Mouse (Mus musculus): ENCODE data around the gene Palm3. TPM values are rescaled to one million over a fixed set of nuclear protein-coding genes. Genes with fewer than 3 reads are reported as not detected.
"Not testable (repeated sequence)": the region's sequence is repeated elsewhere in the genome, so short reads cannot be mapped to it uniquely, and the experiment has no call there.

The Palm3 gene
- polyA plus RNA-seq, 2 experiments = 3.0 to 8.6 TPM

- H3K9me3 ChIP-seq (ENCODE audit: control insufficient read depth, low read length) = no peaks in the 10 kb centered on the region
- H3K36me3 ChIP-seq (ENCODE audit: control insufficient read depth, insufficient read depth, low read length) = peaks cover 28% of the 10 kb centered on the region
- H3K27me3 ChIP-seq (ENCODE audit: control insufficient read depth, insufficient read depth, low read length) = no peaks in the 10 kb centered on the region
- no peak within 1 kb of the TSS for H3K27ac ChIP-seq (replicated peaks; ENCODE audit: low read depth, low read length)
- peak within 1 kb of the TSS; percentile 38 for H3K9ac ChIP-seq (ENCODE audit: low read depth, low read length, severe bottlenecking)
- peak within 1 kb of the TSS; percentile 34 for H3K4me2 ChIP-seq (replicated peaks; ENCODE audit: low read depth, low read length, severe bottlenecking)
- peak within 1 kb of the TSS; percentile 13; the same call in 1 of the 2 replicates for H3K4me3 ChIP-seq (replicated peaks; ENCODE audit: low read length)
- DNase-seq (ENCODE audit: low spot score) = no peak
- TF ChIP-seq POLR2A (IDR thresholded peaks at IDR 0.05; ENCODE audit: borderline replicate concordance, extremely low read depth, insufficient read depth, insufficient read length) = no peak
- no peak for ATAC-seq (ENCODE audit: low FRiP score, low read depth)
- 28% methylated on average over 57 of the region's 61 CpGs for WGBS
- H3K4me1 ChIP-seq (ENCODE audit: control insufficient read depth, insufficient read depth, low read length) = peaks cover 22% of the 10 kb centered on the region
Measured at GRCm38 (mm10) chr8:84001281-84002000, 19.8 kb upstream of the Palm3 start, which contains the start of gene 1700067K01Rik. TSS of gene 1700067K01Rik (plus strand) at chr8:84001502.

GRCm38 (mm10) chr8:84002957-84003611 is 18.2 kb upstream of the Palm3 start:
- Histone ChIP-seq H3K27ac (replicated peaks; ENCODE audit: low read depth, low read length) (no peak overlapping the region), H3K27me3 (ENCODE audit: control insufficient read depth, insufficient read depth, low read length) (no peaks in the 10 kb centered on the region), H3K36me3 (ENCODE audit: control insufficient read depth, insufficient read depth, low read length) (peaks cover 28% of the 10 kb centered on the region), H3K9ac (ENCODE audit: low read depth, low read length, severe bottlenecking) (no peak overlapping the region), H3K4me2 (replicated peaks; ENCODE audit: low read depth, low read length, severe bottlenecking) (no peak overlapping the region), H3K4me3 (replicated peaks; ENCODE audit: low read length) (peak overlapping the region; percentile 63; the same call in 1 of the 2 replicates), H3K9me3 (ENCODE audit: control insufficient read depth, low read length) (no peaks in the 10 kb centered on the region), H3K4me1 (ENCODE audit: control insufficient read depth, insufficient read depth, low read length) (peaks cover 22% of the 10 kb centered on the region)
- ATAC-seq (ENCODE audit: low FRiP score, low read depth) (no peak), DNase-seq (ENCODE audit: low spot score) (no peak)
- no peak for TF ChIP-seq POLR2A (IDR thresholded peaks at IDR 0.05; ENCODE audit: borderline replicate concordance, extremely low read depth, insufficient read depth, insufficient read length)
- WGBS = 59% methylated on average over 12 of the region's 12 CpGs

GRCm38 (mm10) chr8:84003612-84004246 is 17.5 kb upstream of the Palm3 start:
- 68% methylated on average over 6 of the region's 6 CpGs for WGBS
- peak overlapping the region; percentile 63 for H3K4me3 ChIP-seq (replicated peaks; ENCODE audit: low read length)
- ATAC-seq (ENCODE audit: low FRiP score, low read depth) (no peak), DNase-seq (ENCODE audit: low spot score) (no peak)
- H3K9ac ChIP-seq (ENCODE audit: low read depth, low read length, severe bottlenecking) = peak overlapping the region; percentile 69
- no peaks in the 10 kb centered on the region for H3K9me3 ChIP-seq (ENCODE audit: control insufficient read depth, low read length)
- H3K4me1 ChIP-seq (ENCODE audit: control insufficient read depth, insufficient read depth, low read length) = peaks cover 22% of the 10 kb centered on the region
- H3K36me3 ChIP-seq (ENCODE audit: control insufficient read depth, insufficient read depth, low read length) = peaks cover 28% of the 10 kb centered on the region
- peak overlapping the region; percentile 92 for H3K4me2 ChIP-seq (replicated peaks; ENCODE audit: low read depth, low read length, severe bottlenecking)
- no peak overlapping the region for H3K27ac ChIP-seq (replicated peaks; ENCODE audit: low read depth, low read length)
- no peaks in the 10 kb centered on the region for H3K27me3 ChIP-seq (ENCODE audit: control insufficient read depth, insufficient read depth, low read length)
- TF ChIP-seq POLR2A (IDR thresholded peaks at IDR 0.05; ENCODE audit: borderline replicate concordance, extremely low read depth, insufficient read depth, insufficient read length) = no peak

GRCm38 (mm10) chr8:84004533-84005201 is 16.6 kb upstream of the Palm3 start:
- H3K4me2 ChIP-seq (replicated peaks; ENCODE audit: low read depth, low read length, severe bottlenecking) = peak overlapping the region; percentile 92
- DNase-seq (ENCODE audit: low spot score) (peak; percentile 94), ATAC-seq (ENCODE audit: low FRiP score, low read depth) (peak; percentile 86)
- H3K4me3 ChIP-seq (replicated peaks; ENCODE audit: low read length) = peak overlapping the region; percentile 63
- no peaks in the 10 kb centered on the region for H3K9me3 ChIP-seq (ENCODE audit: control insufficient read depth, low read length)
- TF ChIP-seq POLR2A (IDR thresholded peaks at IDR 0.05; ENCODE audit: borderline replicate concordance, extremely low read depth, insufficient read depth, insufficient read length) = 0 out of 2 replicates have a peak, but pooled peaks have one; percentile 6
- H3K27me3 ChIP-seq (ENCODE audit: control insufficient read depth, insufficient read depth, low read length) = no peaks in the 10 kb centered on the region
- WGBS = 1% methylated on average over 30 of the region's 30 CpGs
- H3K9ac ChIP-seq (ENCODE audit: low read depth, low read length, severe bottlenecking) = peak overlapping the region; percentile 69
- peak overlapping the region; percentile 83 for H3K27ac ChIP-seq (replicated peaks; ENCODE audit: low read depth, low read length)
- peaks cover 21% of the 10 kb centered on the region for H3K36me3 ChIP-seq (ENCODE audit: control insufficient read depth, insufficient read depth, low read length)
- H3K4me1 ChIP-seq (ENCODE audit: control insufficient read depth, insufficient read depth, low read length) = peaks cover 15% of the 10 kb centered on the region

GRCm38 (mm10) chr8:84005502-84005901 is 15.8 kb upstream of the Palm3 start:
- H3K4me3 ChIP-seq (replicated peaks; ENCODE audit: low read length); H3K27me3 ChIP-seq (ENCODE audit: control insufficient read depth, insufficient read depth, low read length); ATAC-seq (ENCODE audit: low FRiP score, low read depth); H3K9ac ChIP-seq (ENCODE audit: low read depth, low read length, severe bottlenecking); DNase-seq (ENCODE audit: low spot score); H3K27ac ChIP-seq (replicated peaks; ENCODE audit: low read depth, low read length); H3K9me3 ChIP-seq (ENCODE audit: control insufficient read depth, low read length); H3K4me2 ChIP-seq (replicated peaks; ENCODE audit: low read depth, low read length, severe bottlenecking): not testable (repeated sequence)
- WGBS = 91% methylated on average over 7 of the region's 7 CpGs
- peaks cover 17% of the 10 kb centered on the region for H3K4me1 ChIP-seq (ENCODE audit: control insufficient read depth, insufficient read depth, low read length)
- H3K36me3 ChIP-seq (ENCODE audit: control insufficient read depth, insufficient read depth, low read length) = peaks cover 13% of the 10 kb centered on the region
